Mouse (Mus musculus): ENCODE data around the gene Adgrb2.

Gene Adgrb2

GRCm38 (mm10) chr4:129981657-129982056 lies 3.0 kb upstream of the Adgrb2 start:
- ChIA-PET CTCF (interaction anchor here in 3 of 4 experiments (0.5 to 4.6 kb wide), 4 partner anchors 22 to 553 kb away, joined by 3 to 60 read pairs (median 27); no protein-coding TSS in a partner anchor), POLR2A (interaction anchor here in 3 of 4 experiments (0.9 to 3.2 kb wide), 7 partner anchors 11 to 78 kb away, joined by 3 to 19 read pairs (median 6); no protein-coding TSS in a partner anchor)

- ChIA-PET POLR2A (interaction anchor here (0.6 to 3.2 kb wide), 18 partner anchors 10 to 925 kb away, joined by 3 to 19 read pairs (median 4); partner anchors contain the start of gene Hdac1 (in 1 of the 4)), CTCF (interaction anchor here (0.5 to 4.6 kb wide), 28 partner anchors 9 to 1136 kb away, joined by 3 to 60 read pairs (median 4); partner anchors contain the start of gene Hpca (in 1 of the 4))
Measured at GRCm38 (mm10) chr4:129983046-129983445, 1.6 kb upstream of the Adgrb2 start.

GRCm38 (mm10) chr4:129983764-129984420 lies 778 bp upstream of the Adgrb2 start:
- ChIA-PET POLR2A (interaction anchor here in 3 of 4 experiments (0.5 to 3.2 kb wide), 10 partner anchors 14 to 193 kb away, joined by 3 to 19 read pairs (median 4); partner anchors contain the start of gene Pef1 (in 2 of the 3)), CTCF (interaction anchor here (0.6 to 4.6 kb wide), 21 partner anchors 10 to 748 kb away, joined by 3 to 60 read pairs (median 3); no protein-coding TSS in a partner anchor)

- ChIA-PET CTCF (interaction anchor here in 2 of 4 experiments (1.5 to 4.6 kb wide), 3 partner anchors 25 to 81 kb away, joined by 3 to 60 read pairs (median 18); no protein-coding TSS in a partner anchor), POLR2A (interaction anchor here in 2 of 4 experiments (0.7 to 1.0 kb wide), 2 partner anchors 25 to 524 kb away, joined by 4 to 7 read pairs; partner anchors contain the start of gene Bsdc1 (in 1 of the 2))
Measured at GRCm38 (mm10) chr4:129985161-129985670, 546 bp downstream of the Adgrb2 start.

GRCm38 (mm10) chr4:129985671-129986441 lies 1.2 kb downstream of the Adgrb2 start:
- ChIA-PET POLR2A (interaction anchor here in 2 of 4 experiments (0.6 to 2.7 kb wide), 4 partner anchors 26 to 524 kb away, joined by 4 to 8 read pairs (median 6); partner anchors contain the start of genes Bsdc1 (in 1 of the 2) and Pef1 (in 1 of the 2)), CTCF (interaction anchor here in 2 of 4 experiments (0.7 to 4.6 kb wide), 4 partner anchors 14 to 26 kb away, joined by 3 to 60 read pairs (median 22); no protein-coding TSS in a partner anchor)

- POLR2A ChIA-PET = interaction anchor here (0.6 to 2.7 kb wide), 21 partner anchors 11 to 253 kb away, joined by 3 to 9 read pairs (median 3); partner anchors contain the start of genes Pef1 (in 2 of the 4) and Col16a1 (in 1 of the 4)
- CTCF ChIA-PET = interaction anchor here (0.6 to 3.8 kb wide), 15 partner anchors 14 to 292 kb away, joined by 3 to 27 read pairs (median 3); partner anchors contain the start of gene Tmem39b (in 1 of the 4)
Measured at GRCm38 (mm10) chr4:129987825-129988504, 3.3 kb downstream of the Adgrb2 start.

GRCm38 (mm10) chr4:129989925-129990324 lies 5.3 kb downstream of the Adgrb2 start:
- POLR2A ChIA-PET = interaction anchor here in 1 of 4 experiments (0.5 kb wide), 1 partner anchor 182 kb away, joined by 3 read pairs; no protein-coding TSS in a partner anchor

GRCm38 (mm10) chr4:129992720-129993119 lies 8.1 kb downstream of the Adgrb2 start:
- CTCF ChIA-PET = interaction anchor here in 3 of 4 experiments (0.7 to 1.5 kb wide), 4 partner anchors 9 to 197 kb away, joined by 3 to 4 read pairs (median 4); no protein-coding TSS in a partner anchor

More at GRCm38 (mm10) chr4:129989925-129990324, 5.3 kb downstream of the Adgrb2 start:
- CTCF ChIA-PET = interaction anchor here in 3 of 4 experiments (0.6 to 1.4 kb wide), 5 partner anchors 9 to 159 kb away, joined by 3 to 8 read pairs (median 3); no protein-coding TSS in a partner anchor

GRCm38 (mm10) chr4:129993213-129993612 lies 8.5 kb downstream of the Adgrb2 start:
- CTCF ChIA-PET = interaction anchor here (0.6 to 1.5 kb wide), 7 partner anchors 10 to 196 kb away, joined by 3 to 13 read pairs (median 3); no protein-coding TSS in a partner anchor
- POLR2A ChIA-PET = interaction anchor here in 3 of 4 experiments (0.6 to 1.1 kb wide), 4 partner anchors 9 to 16 kb away, joined by 3 to 4 read pairs (median 4); no protein-coding TSS in a partner anchor

More at GRCm38 (mm10) chr4:129992720-129993119, 8.1 kb downstream of the Adgrb2 start:
- POLR2A ChIA-PET = interaction anchor here in 3 of 4 experiments (0.6 to 1.1 kb wide), 4 partner anchors 9 to 16 kb away, joined by 3 to 4 read pairs (median 4); no protein-coding TSS in a partner anchor

GRCm38 (mm10) chr4:129993944-129994695 lies 9.4 kb downstream of the Adgrb2 start:
- CTCF ChIA-PET = interaction anchor here (0.6 to 1.6 kb wide), 7 partner anchors 11 to 195 kb away, joined by 3 to 13 read pairs (median 4); no protein-coding TSS in a partner anchor
- POLR2A ChIA-PET = interaction anchor here in 1 of 4 experiments (0.8 to 0.9 kb wide), 2 partner anchors 17 to 33 kb away, joined by 3 read pairs; no protein-coding TSS in a partner anchor

GRCm38 (mm10) chr4:129994728-129995127 lies 10.1 kb downstream of the Adgrb2 start:
- POLR2A ChIA-PET = interaction anchor here in 1 of 4 experiments (0.8 to 0.9 kb wide), 2 partner anchors 16 to 34 kb away, joined by 3 read pairs; no protein-coding TSS in a partner anchor
- CTCF ChIA-PET = interaction anchor here in 2 of 4 experiments (0.5 to 1.6 kb wide), 3 partner anchors 21 to 42 kb away, joined by 3 to 5 read pairs (median 4); no protein-coding TSS in a partner anchor

GRCm38 (mm10) chr4:129995255-129995654 lies 10.6 kb downstream of the Adgrb2 start:
- POLR2A ChIA-PET = interaction anchor here in 1 of 4 experiments (0.8 kb wide), 1 partner anchor 34 kb away, joined by 3 read pairs; no protein-coding TSS in a partner anchor
- CTCF ChIA-PET = interaction anchor here in 3 of 4 experiments (0.5 to 1.6 kb wide), 6 partner anchors 13 to 41 kb away, joined by 3 to 7 read pairs (median 4); no protein-coding TSS in a partner anchor

GRCm38 (mm10) chr4:129996015-129996414 lies 11.3 kb downstream of the Adgrb2 start:
- POLR2A ChIA-PET = no interaction called here

GRCm38 (mm10) chr4:129998124-129998523 lies 13.5 kb downstream of the Adgrb2 start:
- CTCF ChIA-PET = no interaction called here
- POLR2A ChIA-PET = interaction anchor here in 2 of 4 experiments (0.6 to 0.7 kb wide), 2 partner anchors 36 to 291 kb away, joined by 3 to 4 read pairs; no protein-coding TSS in a partner anchor

More at GRCm38 (mm10) chr4:129996015-129996414, 11.3 kb downstream of the Adgrb2 start:
- CTCF ChIA-PET = interaction anchor here in 2 of 4 experiments (0.6 to 1.7 kb wide), 8 partner anchors 10 to 48 kb away, joined by 3 to 7 read pairs (median 4); no protein-coding TSS in a partner anchor

GRCm38 (mm10) chr4:130001710-130002109 lies 17.0 kb downstream of the Adgrb2 start:
- POLR2A ChIA-PET = interaction anchor here in 2 of 4 experiments (0.7 to 1.4 kb wide), 2 partner anchors 9 to 28 kb away, joined by 3 read pairs; no protein-coding TSS in a partner anchor
- CTCF ChIA-PET = interaction anchor here in 3 of 4 experiments (0.6 to 1.0 kb wide), 3 partner anchors 14 to 1227 kb away, joined by 3 read pairs; no protein-coding TSS in a partner anchor
